Mouse (Mus musculus) embryonic facial prominence, embryonic 12.5 days (tissue): ENCODE measurements around the gene Sox30. TPM values are rescaled to one million over a fixed set of nuclear protein-coding genes. Genes with fewer than 3 reads are reported as not detected.

ENCODE experiments used
- ATAC-seq: fragments of 200-750 bp; cut with Nextera tagmentation; 2 replicates; pipeline ENCODE4 v1.8.0; 2017; ENCODE audit not compliant: insufficient number of reproducible peaks, insufficient read depth, low FRiP score, low TSS enrichment
- H3K27ac ChIP-seq: fragments of 300-500 bp; sonication (generic); 2 replicates; pipeline ENCODE4 v1.5.1; 2016; ENCODE audit warnings: mild to moderate bottlenecking
- H3K27me3 ChIP-seq: fragments of 300-500 bp; sonication (generic); 2 replicates; pipeline ENCODE4 v1.6.1; 2016; ENCODE audit warnings: mild to moderate bottlenecking, moderate library complexity
- H3K36me3 ChIP-seq: fragments of 300-500 bp; sonication (generic); 2 replicates; pipeline ENCODE4 v1.6.1; 2016; ENCODE audit warnings: mild to moderate bottlenecking
- H3K4me1 ChIP-seq: fragments of 300-500 bp; sonication (generic); 2 replicates; pipeline ENCODE4 v1.6.1; 2016
- H3K4me2 ChIP-seq: fragments of 300-500 bp; sonication (generic); replicated peaks from 2 replicates; pipeline ENCODE4 v1.6.1; 2016; ENCODE audit warnings: mild to moderate bottlenecking, moderate library complexity
- H3K4me3 ChIP-seq: fragments of 300-500 bp; sonication (generic); 2 replicates; pipeline ENCODE4 v1.5.1; 2016; ENCODE audit warnings: mild to moderate bottlenecking
- H3K9ac ChIP-seq: fragments of 300-500 bp; sonication (generic); 2 replicates; pipeline ENCODE4 v1.6.1; 2016; ENCODE audit warnings: mild to moderate bottlenecking, moderate library complexity
- H3K9me3 ChIP-seq: fragments of 300-500 bp; sonication (generic); 2 replicates; pipeline ENCODE4 v1.6.1; 2016; ENCODE audit warnings: mild to moderate bottlenecking, moderate library complexity
- WGBS: fragments of 180-500 bp; shearing (Covaris S2); methylation state at CpG from one replicate; pipeline ENCODE4 v1.1.7; 2016; 5-methylcytosine and 5-hydroxymethylcytosine counted together
- polyA plus RNA-seq: library from polyadenylated mRNA; unstranded; fragments of >200 nt; fragmentation: Nextera tagmentation; extraction: Ambion mirVana; gene quantifications from 2 replicates; pipeline ENCODE4 v1.2.1, GENCODE M21; 2016

Sox30 gene
- 0.33 and 0.43 TPM in 2 replicates for polyA plus RNA-seq

DNA sequence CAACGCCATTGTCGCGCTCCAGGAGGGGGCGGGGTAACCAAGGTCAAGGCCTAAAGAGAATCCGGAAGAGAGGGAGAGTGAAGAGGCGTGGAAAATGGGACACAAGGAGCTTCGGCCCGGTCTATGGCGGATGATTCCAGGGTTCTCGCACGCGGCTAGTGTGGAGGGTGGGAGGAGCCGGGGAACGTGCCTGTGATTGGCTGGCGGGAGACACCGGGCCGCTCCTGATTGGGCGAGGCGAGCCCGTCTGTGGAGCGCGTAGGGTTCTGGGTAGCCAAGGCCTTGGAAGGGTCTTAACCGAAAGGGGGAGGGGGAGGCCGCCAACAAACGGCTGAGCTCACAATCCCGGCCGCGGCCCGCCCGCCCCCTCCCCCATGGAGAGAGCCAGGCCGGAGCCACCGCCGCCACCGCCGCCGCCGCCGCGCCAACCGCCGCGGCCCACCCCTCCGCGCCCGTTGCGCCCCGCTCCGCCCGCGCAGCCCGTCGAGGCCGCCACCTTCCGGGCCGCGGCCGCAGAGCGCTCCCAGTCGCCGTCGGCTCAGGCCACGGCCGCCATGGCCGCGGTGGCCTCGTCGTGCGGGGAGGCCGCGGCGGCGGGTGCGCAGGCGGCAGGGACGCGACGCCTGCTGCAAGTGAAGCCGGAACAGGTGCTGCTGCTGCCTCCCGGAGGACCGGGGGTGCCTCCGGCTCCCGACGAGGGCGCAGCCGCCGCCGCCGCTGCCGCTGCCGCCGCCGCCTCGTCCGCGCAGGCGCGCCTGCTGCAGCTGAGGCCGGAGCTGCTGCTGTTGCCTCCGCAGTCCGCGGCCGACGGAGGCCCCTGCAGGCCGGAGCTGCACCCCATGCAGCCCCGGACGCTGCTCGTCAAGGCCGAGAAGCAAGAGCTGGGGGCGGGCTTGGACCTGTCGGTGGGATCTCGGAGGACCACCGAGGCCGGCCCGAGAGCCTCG is at the start of gene Sox30:
Gene Sox30, plus strand, starts transcription at position 365 of the 947 bp plus-strand sequence.
- 0 out of 2 replicates have a peak, but pooled peaks cover 3% of the 10 kb centered on the region for H3K4me1 ChIP-seq
- H3K27ac ChIP-seq = peak within 1 kb of the TSS; percentile 41; the same call in 1 of the 2 replicates
- 0 out of 2 replicates have a peak, but pooled peaks cover 2% of the 10 kb centered on the region for H3K9me3 ChIP-seq
- peaks cover 3% of the 10 kb centered on the region; the same call in 1 of the 2 replicates for H3K27me3 ChIP-seq
- H3K36me3 ChIP-seq = no peaks in the 10 kb centered on the region
- peak; percentile 87 for ATAC-seq
- peak within 1 kb of the TSS; percentile 82 for H3K9ac ChIP-seq
- H3K4me2 ChIP-seq = peak within 1 kb of the TSS; percentile 74
- WGBS = 11% methylated on average over 92 of the region's 115 CpGs
- peak within 1 kb of the TSS; percentile 62 for H3K4me3 ChIP-seq

DNA sequence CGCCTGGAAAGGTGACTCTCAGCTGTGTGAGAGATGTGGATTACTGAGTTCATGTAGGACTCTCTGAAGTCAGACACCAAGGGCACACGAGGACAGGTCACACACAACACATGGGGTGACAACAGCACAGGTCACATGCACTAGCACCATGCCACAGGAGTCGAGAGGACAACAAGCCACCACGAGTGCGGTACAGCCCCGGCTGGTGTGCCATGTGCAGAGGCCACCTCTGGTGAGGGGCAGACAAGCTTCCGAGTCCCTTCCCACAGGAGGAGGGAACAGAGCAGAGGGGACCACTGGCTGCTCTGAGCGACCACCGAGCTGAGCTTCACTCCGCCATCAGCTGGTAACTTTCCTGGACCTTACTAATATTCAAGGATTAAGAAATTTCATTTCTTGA is 47.3 kb upstream of the Sox30 start:
- H3K4me3 ChIP-seq = no peak overlapping the region
- no peak overlapping the region for H3K9ac ChIP-seq
- no peak for ATAC-seq
- no peaks in the 10 kb centered on the region for H3K4me1 ChIP-seq
- H3K27me3 ChIP-seq = no peaks in the 10 kb centered on the region
- peaks cover 47% of the 10 kb centered on the region for H3K36me3 ChIP-seq
- 90% methylated on average over 10 of the region's 10 CpGs for WGBS
- H3K27ac ChIP-seq = no peak overlapping the region
- H3K4me2 ChIP-seq = no peak overlapping the region
- H3K9me3 ChIP-seq = no peaks in the 10 kb centered on the region

DNA sequence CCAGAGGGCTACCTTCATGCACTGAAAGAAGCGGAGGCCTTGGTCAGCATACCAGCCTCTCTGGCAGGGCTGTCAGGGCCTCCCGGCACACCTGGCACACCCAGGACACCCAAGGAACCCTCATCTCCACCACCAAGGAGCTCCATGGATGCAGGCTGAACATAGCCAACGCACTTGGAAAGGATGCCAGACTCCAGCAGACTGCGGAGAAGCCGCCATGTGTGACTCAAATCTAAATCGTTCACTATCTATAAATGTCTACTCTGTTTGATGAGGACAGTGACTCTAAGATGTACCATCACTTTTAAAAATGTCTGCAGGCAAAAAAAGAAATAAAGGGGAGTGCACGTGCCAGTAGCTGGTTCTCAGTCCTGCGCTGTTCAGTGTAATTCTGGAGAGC is 42.6 kb upstream of the Sox30 start:
- no peak for ATAC-seq
- no peak overlapping the region for H3K4me3 ChIP-seq
- H3K9ac ChIP-seq = no peak overlapping the region
- no peak overlapping the region for H3K4me2 ChIP-seq
- H3K27ac ChIP-seq = no peak overlapping the region
- H3K4me1 ChIP-seq = no peaks in the 10 kb centered on the region
- peaks cover 37% of the 10 kb centered on the region for H3K36me3 ChIP-seq
- H3K9me3 ChIP-seq = no peaks in the 10 kb centered on the region
- H3K27me3 ChIP-seq = no peaks in the 10 kb centered on the region
- 98% methylated on average over 8 of the region's 8 CpGs for WGBS

DNA sequence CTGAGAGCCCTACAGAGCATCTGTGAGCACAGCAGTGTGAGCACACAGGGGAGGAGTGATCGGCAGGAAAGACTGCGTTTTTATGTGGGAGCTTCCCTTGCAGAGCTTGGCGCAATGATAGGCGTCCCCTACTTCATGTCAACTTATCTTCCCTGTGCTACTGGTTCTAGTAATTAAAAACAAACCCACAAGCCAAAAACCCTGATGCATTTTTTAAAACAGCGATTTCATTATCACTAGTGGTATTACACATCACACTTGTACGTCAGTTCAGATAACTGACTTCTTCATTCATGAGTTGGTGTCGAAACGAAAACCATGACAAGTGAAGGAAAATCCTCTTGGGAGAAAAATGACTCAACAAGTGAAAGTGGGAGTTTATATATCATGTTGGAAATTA is 41.2 kb upstream of the Sox30 start:
- Histone ChIP-seq H3K4me1 (peaks cover 10% of the 10 kb centered on the region), H3K4me3 (no peak overlapping the region), H3K4me2 (no peak overlapping the region), H3K27ac (no peak overlapping the region), H3K27me3 (no peaks in the 10 kb centered on the region), H3K36me3 (peaks cover 22% of the 10 kb centered on the region), H3K9me3 (no peaks in the 10 kb centered on the region), H3K9ac (no peak overlapping the region)
- WGBS = 92% methylated on average over 8 of the region's 8 CpGs
- no peak for ATAC-seq

DNA sequence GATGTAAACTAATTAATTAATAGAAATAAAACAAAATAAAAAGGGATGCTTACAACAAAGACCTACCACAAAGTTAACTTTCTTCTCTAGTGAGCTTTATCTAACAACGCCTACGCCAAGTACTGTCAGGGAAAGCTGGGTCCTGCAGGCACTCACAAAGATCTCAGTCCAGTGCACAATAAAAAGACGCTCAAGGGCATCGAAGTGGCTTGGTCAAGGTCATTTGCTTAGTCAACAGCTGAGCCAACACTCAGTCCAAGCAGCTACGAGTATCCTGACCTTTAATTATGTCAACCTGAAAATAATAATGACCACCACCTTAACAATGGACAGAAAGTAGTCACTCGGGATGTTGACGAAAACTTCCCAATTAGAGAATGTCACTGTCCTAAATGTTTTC is 37.8 kb upstream of the Sox30 start:
- Histone ChIP-seq H3K36me3 (peaks cover 4% of the 10 kb centered on the region), H3K9ac (no peak overlapping the region), H3K4me3 (no peak overlapping the region), H3K4me2 (no peak overlapping the region), H3K4me1 (peaks cover 11% of the 10 kb centered on the region), H3K27me3 (no peaks in the 10 kb centered on the region), H3K9me3 (no peaks in the 10 kb centered on the region), H3K27ac (no peak overlapping the region)
- 90% methylated on average over 7 of the region's 7 CpGs for WGBS
- ATAC-seq = no peak

DNA sequence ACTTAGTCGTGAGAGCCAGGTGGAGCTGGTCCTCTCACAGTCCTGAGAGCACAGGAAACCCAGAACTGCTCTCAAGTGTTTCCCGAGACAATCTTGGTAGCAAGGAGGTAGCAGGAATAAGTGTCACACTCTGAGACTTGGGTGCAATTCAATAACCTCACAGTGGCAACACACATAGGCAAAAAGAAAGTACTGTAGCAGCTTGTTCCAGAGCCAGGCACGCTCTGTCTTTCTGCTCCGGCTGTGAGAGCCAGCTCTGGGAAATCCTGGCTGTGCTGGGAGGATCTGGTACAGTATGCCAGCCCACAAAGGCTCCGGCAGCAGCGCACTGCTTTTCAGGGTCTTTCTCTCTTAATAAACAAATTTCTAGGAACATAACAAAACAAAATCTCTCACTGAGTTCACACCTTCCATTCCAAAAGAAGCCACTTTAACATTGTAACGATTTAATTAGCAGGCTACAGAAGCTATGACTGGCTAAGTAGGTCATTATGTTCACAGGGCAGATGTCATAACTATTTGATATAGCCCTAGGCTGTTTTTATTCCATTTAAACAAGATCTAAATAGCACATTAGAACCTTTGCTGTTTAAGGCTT is 36.9 kb upstream of the Sox30 start:
- Histone ChIP-seq H3K36me3 (no peaks in the 10 kb centered on the region), H3K4me1 (peaks cover 11% of the 10 kb centered on the region), H3K27me3 (no peaks in the 10 kb centered on the region), H3K27ac (no peak overlapping the region), H3K9me3 (no peaks in the 10 kb centered on the region), H3K9ac (peak overlapping the region; percentile 84; the same call in 1 of the 2 replicates), H3K4me3 (peak overlapping the region; percentile 86), H3K4me2 (peak overlapping the region; percentile 93)
- whole genome bisulfite sequencing = 71% methylated on average over 7 of the region's 7 CpGs
- no peak for ATAC-seq

DNA sequence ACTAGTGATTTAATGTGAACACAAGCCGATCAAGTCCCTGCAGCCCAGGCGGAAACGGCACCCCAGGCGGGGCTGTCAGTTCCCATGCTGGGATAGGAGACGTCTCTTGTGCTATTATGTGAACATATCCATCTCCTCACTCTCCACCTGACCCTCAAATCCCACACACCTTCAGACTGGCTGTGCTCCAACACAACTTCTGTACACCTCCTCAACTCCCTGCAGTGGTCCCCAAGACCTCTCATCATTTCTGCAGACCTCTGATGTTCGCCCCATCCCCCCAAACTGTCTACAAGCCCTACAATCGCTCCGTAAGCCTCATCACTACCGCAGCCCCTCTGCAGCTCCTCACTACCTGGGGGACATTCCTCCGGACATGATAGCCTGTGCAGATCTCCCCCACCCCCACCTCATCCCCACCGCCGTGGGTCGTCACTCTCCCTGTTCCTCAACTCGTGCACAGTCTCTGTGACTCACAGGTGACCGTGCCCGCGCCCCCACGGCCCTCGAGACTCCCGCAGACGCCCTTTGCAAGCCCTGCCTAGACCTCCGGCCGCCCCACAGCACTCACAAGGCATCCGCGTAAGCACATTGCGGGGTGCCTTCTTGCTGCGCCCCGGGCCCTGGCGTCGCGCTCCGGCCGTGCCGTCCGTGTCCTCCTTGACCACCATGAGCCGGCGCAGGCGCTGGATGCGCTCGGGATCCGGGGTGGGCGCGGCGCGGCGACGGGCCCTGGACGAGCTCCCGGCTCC is 36.0 kb upstream of the Sox30 start:
- peaks cover 11% of the 10 kb centered on the region for H3K4me1 ChIP-seq
- 0 out of 2 replicates have a peak overlapping the region, but pooled peaks have one; percentile 36 for H3K27ac ChIP-seq
- under 1% methylated on average over 49 of the region's 49 CpGs for WGBS
- peak; percentile 64 for ATAC-seq
- H3K27me3 ChIP-seq = no peaks in the 10 kb centered on the region
- no peaks in the 10 kb centered on the region for H3K9me3 ChIP-seq
- peak overlapping the region; percentile 84 for H3K9ac ChIP-seq
- no peaks in the 10 kb centered on the region for H3K36me3 ChIP-seq
- peak overlapping the region; percentile 93 for H3K4me2 ChIP-seq
- peak overlapping the region; percentile 86 for H3K4me3 ChIP-seq

DNA sequence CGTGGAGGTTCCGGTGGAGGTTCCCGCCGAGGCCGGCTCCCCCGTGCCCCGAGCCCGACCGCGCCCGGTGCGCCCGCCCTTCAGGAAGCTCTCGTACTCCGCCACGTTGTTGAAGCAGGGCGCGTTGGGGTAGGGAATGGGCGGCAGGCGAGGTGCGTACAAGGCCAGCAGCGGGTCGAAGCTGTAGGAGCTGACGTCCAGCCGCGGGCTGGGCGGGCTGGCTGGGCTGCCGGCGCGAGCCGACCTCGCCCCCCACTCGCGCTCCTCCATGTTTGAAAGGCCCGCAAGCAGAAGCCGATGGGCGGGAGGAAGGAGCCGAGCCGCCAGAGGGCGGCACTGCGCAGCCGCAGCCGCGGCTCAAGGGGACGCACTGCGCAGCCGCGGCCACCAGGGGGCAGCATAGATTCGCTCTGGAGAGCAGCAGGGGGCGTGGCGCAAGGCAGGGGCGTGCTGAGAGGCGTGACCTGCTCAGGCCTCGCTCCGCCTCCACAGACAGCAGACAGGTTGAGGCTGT is 35.4 kb upstream of the Sox30 start, which contains the start of gene Lsm11:
Gene Lsm11, minus strand, starts transcription at position 293 of the 514 bp plus-strand sequence.
- peaks cover 3% of the 10 kb centered on the region for H3K36me3 ChIP-seq
- no peaks in the 10 kb centered on the region for H3K9me3 ChIP-seq
- ATAC-seq = peak; percentile 76
- peak within 1 kb of the TSS; percentile 93 for H3K4me2 ChIP-seq
- H3K27me3 ChIP-seq = no peaks in the 10 kb centered on the region
- 1% methylated on average over 55 of the region's 55 CpGs for WGBS
- peak within 1 kb of the TSS; percentile 86 for H3K4me3 ChIP-seq
- peaks cover 11% of the 10 kb centered on the region for H3K4me1 ChIP-seq
- peak within 1 kb of the TSS; percentile 84 for H3K9ac ChIP-seq
- 0 out of 2 replicates have a peak within 1 kb of the TSS, but pooled peaks have one; percentile 36 for H3K27ac ChIP-seq

DNA sequence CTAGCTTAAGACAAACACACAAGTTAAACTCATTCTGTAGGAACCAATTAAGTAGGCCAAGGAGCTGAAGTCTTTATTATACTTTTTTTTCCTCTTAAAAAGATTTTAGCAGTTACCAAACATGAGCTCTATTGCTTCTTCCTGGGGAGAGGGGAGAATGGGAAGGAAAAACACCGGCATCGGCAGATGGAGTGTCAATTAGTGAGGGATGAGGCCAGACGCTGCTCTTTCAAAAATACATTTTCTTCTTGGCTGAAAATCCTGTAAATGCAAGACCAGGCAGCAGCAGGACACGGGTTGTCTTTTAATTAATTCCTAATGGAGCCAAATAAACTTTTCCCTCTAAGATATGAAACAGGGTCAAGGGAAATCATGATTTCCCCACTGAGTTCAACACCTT is 33.3 kb upstream of the Sox30 start:
- Histone ChIP-seq H3K9ac (no peak overlapping the region), H3K27ac (no peak overlapping the region), H3K36me3 (peaks cover 10% of the 10 kb centered on the region), H3K9me3 (no peaks in the 10 kb centered on the region), H3K4me1 (peaks cover 11% of the 10 kb centered on the region), H3K4me2 (no peak overlapping the region), H3K27me3 (no peaks in the 10 kb centered on the region), H3K4me3 (no peak overlapping the region)
- 83% methylated on average over 4 of the region's 4 CpGs for WGBS
- ATAC-seq = no peak

DNA sequence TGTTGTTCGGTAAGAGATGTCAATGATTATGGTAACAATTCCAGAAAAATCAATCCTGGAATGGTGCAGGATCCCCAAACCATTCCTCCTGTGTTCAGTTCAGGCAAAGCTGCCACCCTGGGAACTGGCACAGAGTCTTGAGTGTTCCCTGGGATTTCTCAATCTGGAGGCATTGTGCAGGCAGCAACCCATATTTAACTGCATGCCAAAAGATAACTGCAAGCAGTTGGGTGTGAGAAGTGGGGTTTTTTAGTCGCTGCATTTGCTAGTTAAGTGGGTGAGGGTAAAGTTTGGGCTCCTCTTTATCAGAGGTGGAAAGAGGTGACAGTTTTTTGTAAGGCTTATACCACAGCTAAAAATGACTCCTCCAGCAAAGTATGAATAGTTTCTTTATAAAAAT is 32.6 kb upstream of the Sox30 start:
- H3K9me3 ChIP-seq = no peaks in the 10 kb centered on the region
- H3K27me3 ChIP-seq = no peaks in the 10 kb centered on the region
- H3K27ac ChIP-seq = no peak overlapping the region
- peaks cover 11% of the 10 kb centered on the region for H3K4me1 ChIP-seq
- peaks cover 10% of the 10 kb centered on the region for H3K36me3 ChIP-seq
- no peak for ATAC-seq
- H3K4me3 ChIP-seq = no peak overlapping the region
- H3K4me2 ChIP-seq = no peak overlapping the region
- no peak overlapping the region for H3K9ac ChIP-seq
- 78% methylated on average over 2 of the region's 2 CpGs for WGBS

DNA sequence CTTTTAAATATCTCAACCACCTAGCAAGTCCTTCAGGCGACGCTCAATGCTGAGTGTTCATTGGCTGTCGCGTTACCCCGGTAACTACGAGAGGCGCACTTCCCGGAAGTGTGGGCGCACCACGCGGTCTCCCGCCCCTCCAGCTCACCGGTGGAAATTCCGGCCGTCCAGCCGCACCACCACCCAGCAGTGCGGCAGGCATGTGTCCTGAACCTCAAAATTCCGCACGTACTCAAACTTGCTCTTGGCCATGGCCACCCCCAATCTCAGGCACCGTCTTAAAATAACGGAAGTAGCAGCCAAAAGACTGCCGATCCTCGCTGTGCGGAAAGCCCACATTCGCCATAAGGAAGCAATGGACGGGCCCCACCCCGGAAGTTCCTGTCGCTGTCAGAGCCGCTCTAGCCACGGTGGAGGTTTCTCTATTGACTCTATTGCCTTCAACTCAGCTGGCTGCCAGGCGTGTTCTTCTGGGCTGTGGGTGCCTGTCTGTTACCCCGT is 24.9 kb upstream of the Sox30 start, which contains the start of gene Thg1l:
Gene Thg1l, minus strand, starts transcription at position 368 of the 501 bp plus-strand sequence.
- H3K36me3 ChIP-seq = peaks cover 3% of the 10 kb centered on the region; the same call in 1 of the 2 replicates
- no peak within 1 kb of the TSS for H3K27ac ChIP-seq

More for the DNA sequence above, 24.9 kb upstream of the Sox30 start, which contains the start of gene Thg1l:
- Histone ChIP-seq H3K27me3 (no peaks in the 10 kb centered on the region), H3K9me3 (no peaks in the 10 kb centered on the region), H3K4me3 (peak within 1 kb of the TSS; percentile 52), H3K4me2 (peak within 1 kb of the TSS; percentile 63), H3K4me1 (no peaks in the 10 kb centered on the region), H3K9ac (no peak within 1 kb of the TSS)
- WGBS = under 1% methylated on average over 32 of the region's 32 CpGs
- ATAC-seq = peak; percentile 97
